Mouse (Mus musculus): Measurements from ENCODE around the gene Paqr9. TPM values are rescaled to one million over a fixed set of nuclear protein-coding genes. Genes with fewer than 3 reads are reported as not detected.
A peak's percentile ranks its signal among the peaks of the same experiment; 100 is the strongest.

Gene Paqr9
- total RNA-seq, 1 experiment from 2014 or later, result 6.8 TPM

- no peak for DNase-seq
Observed at GRCm38 (mm10) chr9:95544598-95544997, 14.9 kb upstream of the Paqr9 start.

- peak; percentile 41 for DNase-seq
Observed at GRCm38 (mm10) chr9:95546679-95547078, 12.8 kb upstream of the Paqr9 start.

DNA sequence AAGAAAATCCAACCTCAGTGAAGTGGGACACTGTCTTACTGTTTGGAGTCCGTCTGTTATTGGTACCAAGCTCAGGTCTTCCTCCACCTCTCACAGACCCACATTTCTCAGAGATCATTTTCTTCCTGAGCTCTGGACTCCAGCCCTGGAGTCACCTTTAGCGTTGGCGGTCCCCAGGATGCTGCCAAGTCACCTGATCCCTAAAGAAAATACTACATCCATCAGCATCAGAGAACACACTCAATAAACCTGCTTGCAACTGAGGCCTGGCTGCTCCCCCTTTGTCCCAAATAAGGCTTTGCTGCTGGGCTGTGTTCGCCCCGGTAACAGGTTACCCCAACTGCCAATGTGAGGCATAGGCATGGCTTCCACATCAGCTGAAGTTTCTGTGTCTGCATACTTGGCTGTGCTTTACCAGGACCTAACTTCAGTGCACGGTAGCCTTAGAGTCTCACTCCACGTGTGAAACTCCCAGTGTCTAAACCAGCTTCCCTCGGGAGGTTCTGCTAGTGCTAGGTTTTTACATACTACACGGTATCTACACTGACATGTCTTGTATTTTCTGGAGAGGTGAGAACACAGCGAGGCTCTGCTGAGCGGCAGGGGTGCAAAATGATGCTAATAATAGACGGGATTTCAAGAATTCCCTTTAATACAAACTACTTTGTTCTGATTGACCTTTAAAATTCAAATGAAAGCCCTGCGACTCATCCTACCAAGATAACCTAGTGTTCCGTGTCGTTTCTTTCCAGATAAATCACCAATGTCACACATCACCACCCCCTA lies 9.6 kb upstream of the Paqr9 start:
- no peak for DNase-seq

GRCm38 (mm10) chr9:95550856-95551774 lies 8.3 kb upstream of the Paqr9 start:
- DNase-seq, result peak; percentile 16

GRCm38 (mm10) chr9:95552175-95552705 lies 7.2 kb upstream of the Paqr9 start:
- DNase-seq, result no peak

GRCm38 (mm10) chr9:95554231-95555221 lies 4.9 kb upstream of the Paqr9 start:
- no peak for DNase-seq

GRCm38 (mm10) chr9:95555233-95555740 lies 4.2 kb upstream of the Paqr9 start:
- DNase-seq, result no peak

DNA sequence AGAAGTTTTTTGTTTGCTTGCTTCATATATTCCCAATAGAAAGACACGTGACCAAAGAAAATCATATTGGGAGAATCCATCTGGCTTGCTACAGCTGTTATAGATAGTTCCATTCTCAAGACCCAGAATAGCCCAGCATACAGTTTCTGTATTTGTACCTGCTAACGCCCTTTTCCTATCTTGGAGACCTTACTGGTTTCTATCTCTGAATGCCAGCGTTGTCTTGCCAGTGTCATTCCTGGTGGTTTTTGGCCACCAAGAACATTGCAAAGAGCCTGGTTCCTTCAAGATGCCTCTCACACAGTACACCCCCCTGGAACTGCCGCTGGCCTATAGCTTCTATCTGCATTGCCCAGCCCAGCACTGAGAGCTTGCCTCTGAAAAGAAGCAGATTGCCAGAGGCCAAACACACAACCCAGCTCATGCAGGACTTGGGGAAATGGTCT lies 3.4 kb upstream of the Paqr9 start:
- DNase-seq, result no peak

DNA sequence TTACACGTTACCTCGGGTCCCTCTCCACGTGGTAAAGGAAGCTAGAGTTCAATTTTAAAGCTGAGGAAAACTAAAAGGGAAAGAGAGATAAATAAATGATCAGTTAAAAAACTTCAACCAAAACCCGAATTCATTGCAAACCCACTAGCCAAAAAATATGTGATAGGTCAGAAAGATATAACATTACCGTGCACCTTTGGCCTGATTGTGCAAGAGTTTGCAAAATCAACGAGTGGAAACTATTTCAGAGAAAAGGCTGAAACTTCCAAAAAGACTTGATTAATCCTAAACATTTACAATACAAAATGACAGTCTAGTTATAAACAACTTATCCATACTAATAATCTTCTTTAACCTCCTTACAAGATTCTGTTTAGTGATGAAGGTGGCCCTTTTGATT lies 1.7 kb upstream of the Paqr9 start:
- no peak for DNase-seq

- DNase-seq, result no peak
Observed at GRCm38 (mm10) chr9:95558726-95559058, 765 bp upstream of the Paqr9 start.

- peak; percentile 30 for DNase-seq
Observed at GRCm38 (mm10) chr9:95559936-95560735, 679 bp downstream of the Paqr9 start.

- no peak for DNase-seq
Observed at GRCm38 (mm10) chr9:95564047-95564446, 4.6 kb downstream of the Paqr9 start.

DNA sequence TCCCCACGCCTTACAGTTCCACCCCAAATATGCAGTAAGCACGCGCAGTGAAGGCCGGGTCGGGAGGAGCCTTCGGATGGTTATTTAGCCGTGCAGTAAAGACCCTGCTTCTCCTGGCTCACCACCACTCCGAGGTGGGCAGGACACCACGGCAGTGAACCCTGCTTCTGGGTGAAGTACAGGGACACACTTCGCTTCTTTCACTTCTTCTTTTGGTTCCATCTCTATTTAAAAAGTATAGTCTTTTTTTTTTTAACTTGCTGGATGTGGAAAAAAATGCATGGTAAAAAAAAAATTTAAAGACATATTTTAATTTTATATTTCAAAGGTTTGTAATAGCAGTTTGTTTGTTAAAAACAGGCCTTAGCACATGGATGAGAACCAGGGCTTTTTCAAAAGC lies 6.9 kb downstream of the Paqr9 start:
- no peak for DNase-seq

DNA sequence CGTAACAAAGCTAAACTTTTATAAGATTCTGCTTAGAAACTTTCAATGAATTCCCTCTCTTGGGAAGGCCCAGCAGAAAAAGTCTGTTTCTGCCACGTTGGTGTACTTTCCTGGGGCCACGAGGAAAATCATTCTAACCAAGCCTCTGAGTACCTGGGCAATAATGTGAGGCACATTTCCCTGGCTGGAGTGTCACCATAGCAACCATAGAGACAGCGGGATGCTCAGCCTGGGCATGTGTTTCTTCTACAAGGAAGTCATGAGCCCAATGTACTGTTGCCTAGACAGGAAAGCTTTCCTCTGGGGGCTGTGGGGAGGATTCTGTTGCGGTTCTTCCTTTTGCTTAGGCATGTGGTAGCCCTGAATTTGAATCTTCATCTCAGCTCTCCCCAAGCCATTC lies 7.5 kb downstream of the Paqr9 start:
- DNase-seq, result no peak

DNA sequence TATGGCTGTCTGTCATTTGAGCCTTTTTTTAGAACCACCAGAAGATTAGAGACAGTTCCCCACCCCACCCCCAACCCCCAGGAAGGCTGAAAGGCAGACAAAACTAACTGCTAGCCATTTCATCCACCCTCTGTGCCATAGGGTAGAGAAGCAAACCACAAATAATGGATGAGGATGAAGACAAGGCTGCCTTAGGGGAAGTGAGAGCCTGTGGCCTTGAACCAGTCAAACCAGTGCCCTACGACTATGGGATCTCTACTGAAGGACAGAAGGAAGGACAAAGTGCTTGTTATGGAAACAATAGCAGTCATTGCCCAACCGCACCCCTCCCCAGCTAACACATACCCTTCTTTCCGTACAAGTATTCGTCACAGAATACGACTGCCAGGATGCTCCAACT lies 9.8 kb downstream of the Paqr9 start:
- no peak for DNase-seq

- no peak for DNase-seq
Observed at GRCm38 (mm10) chr9:95569966-95570365, 10.5 kb downstream of the Paqr9 start.

DNA sequence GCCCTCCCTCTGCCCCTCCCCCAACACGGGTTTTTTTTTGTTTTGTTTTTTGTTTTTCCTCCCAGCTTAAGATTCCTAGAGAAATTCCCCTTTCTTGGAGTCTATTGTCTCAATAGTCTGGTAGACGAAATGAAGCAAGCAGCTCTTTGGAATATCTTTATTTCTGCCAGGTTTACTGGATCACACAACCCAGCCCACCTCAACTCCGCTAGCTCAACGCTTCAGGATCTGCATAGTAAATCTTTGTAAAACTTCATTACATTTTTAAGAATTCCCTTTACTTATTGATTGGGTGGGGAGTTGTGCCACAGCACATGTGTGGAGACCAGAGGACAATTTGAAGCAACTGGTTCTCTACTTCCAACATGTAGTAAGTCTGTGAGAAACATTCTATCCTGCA lies 11.1 kb downstream of the Paqr9 start:
- no peak for DNase-seq

DNA sequence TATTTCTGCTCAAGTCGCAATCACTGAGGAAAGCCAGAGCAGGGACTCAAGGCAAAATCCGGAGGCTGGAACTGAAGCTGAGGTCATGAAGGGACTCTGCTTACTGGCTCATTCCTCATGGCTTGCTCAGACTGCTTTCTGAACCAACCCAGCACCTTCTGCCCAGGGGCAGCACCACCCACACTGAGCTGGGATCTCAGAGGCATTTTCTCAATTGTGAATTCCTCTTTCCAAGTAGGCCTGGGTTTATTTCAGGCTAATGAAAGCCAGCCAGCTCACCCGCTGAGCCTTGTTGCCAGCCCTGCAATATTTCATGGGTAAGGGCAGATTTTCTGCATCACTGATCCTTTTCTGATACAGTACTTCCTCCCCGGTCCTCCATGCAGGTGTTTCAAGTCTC lies 12.0 kb downstream of the Paqr9 start:
- no peak for DNase-seq

DNA sequence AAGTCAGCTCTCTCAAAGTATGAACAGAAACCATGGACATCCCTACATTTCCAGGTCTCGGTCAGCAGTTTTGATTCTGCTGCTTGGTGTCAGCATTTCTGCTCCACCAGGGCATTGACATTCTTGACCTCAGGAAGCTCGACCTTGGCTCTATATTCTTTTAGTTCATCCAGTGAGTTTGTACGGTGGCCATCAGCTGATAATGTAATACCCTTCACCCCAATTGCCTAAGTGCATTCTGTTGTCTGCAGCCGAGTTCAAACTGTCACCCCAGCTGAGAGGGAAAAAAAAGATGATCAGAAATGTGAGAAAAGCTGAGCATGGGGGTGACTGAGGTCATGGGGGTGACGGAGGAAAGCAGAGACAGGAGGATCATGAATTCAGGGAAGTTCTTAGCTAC lies 13.1 kb downstream of the Paqr9 start:
- DNase-seq, result no peak

- DNase-seq, result no peak
Observed at GRCm38 (mm10) chr9:95574116-95574515, 14.7 kb downstream of the Paqr9 start.

- no peak for DNase-seq
Observed at GRCm38 (mm10) chr9:95577502-95577901, 18.0 kb downstream of the Paqr9 start.

Measured in adrenal gland, postnatal 25 days (tissue).